Mouse (Mus musculus): Measurements from ENCODE around the gene Dctd. TPM values are rescaled to one million over a fixed set of nuclear protein-coding genes. Genes with fewer than 3 reads are reported as not detected.

Gene Dctd
- 35.5 and 36.6 TPM in 2 replicates for polyA plus RNA-seq (2016; fragmentation: Nextera tagmentation; extraction: Ambion mirVana)

GRCm38 (mm10) chr8:48098792-48099191, at the start of gene Dctd:
TSS of gene Dctd (plus strand) at chr8:48099092.
- Histone ChIP-seq H3K9me3 (replicated peaks) (0 out of 2 replicates have a peak, but pooled peaks cover 9% of the 10 kb centered on the region), H3K27ac (ENCODE audit: poor library complexity, severe bottlenecking) (no peak within 1 kb of the TSS), H3K4me2 (no peak within 1 kb of the TSS), H3K27me3 (replicated peaks) (no peaks in the 10 kb centered on the region; the same call in 1 of the 2 replicates), H3K9ac (no peak within 1 kb of the TSS), H3K4me3 (no peak within 1 kb of the TSS), H3K36me3 (no peaks in the 10 kb centered on the region), H3K4me1 (replicated peaks) (peaks cover 4% of the 10 kb centered on the region; the same call in 1 of the 2 replicates)
- 81% methylated on average over 12 of the region's 12 CpGs for WGBS
- ATAC-seq (ENCODE audit: insufficient number of reproducible peaks, low FRiP score) = no peak

GRCm38 (mm10) chr8:48053611-48054010, 45.3 kb upstream of the Dctd start:
- Histone ChIP-seq H3K4me3 (no peak overlapping the region), H3K27ac (ENCODE audit: poor library complexity, severe bottlenecking) (no peak overlapping the region), H3K9me3 (replicated peaks) (no peaks in the 10 kb centered on the region), H3K4me1 (replicated peaks) (no peaks in the 10 kb centered on the region), H3K9ac (no peak overlapping the region), H3K36me3 (no peaks in the 10 kb centered on the region), H3K4me2 (no peak overlapping the region), H3K27me3 (replicated peaks) (no peaks in the 10 kb centered on the region)
- WGBS = 87% methylated on average over 5 of the region's 5 CpGs
- ATAC-seq (ENCODE audit: insufficient number of reproducible peaks, low FRiP score) = no peak

- WGBS = 82% methylated on average over 5 of the region's 5 CpGs
- Histone ChIP-seq H3K9me3 (replicated peaks) (no peaks in the 10 kb centered on the region), H3K4me3 (no peak overlapping the region), H3K27ac (ENCODE audit: poor library complexity, severe bottlenecking) (no peak overlapping the region), H3K4me2 (no peak overlapping the region), H3K4me1 (replicated peaks) (no peaks in the 10 kb centered on the region), H3K27me3 (replicated peaks) (no peaks in the 10 kb centered on the region), H3K9ac (no peak overlapping the region), H3K36me3 (no peaks in the 10 kb centered on the region)
- no peak for ATAC-seq (ENCODE audit: insufficient number of reproducible peaks, low FRiP score)
Observed at GRCm38 (mm10) chr8:48063526-48064072, 35.3 kb upstream of the Dctd start.

GRCm38 (mm10) chr8:48074149-48074548, 24.7 kb upstream of the Dctd start:
- Histone ChIP-seq H3K4me3 (no peak overlapping the region), H3K9ac (no peak overlapping the region), H3K9me3 (replicated peaks) (0 out of 2 replicates have a peak, but pooled peaks cover 4% of the 10 kb centered on the region), H3K4me2 (no peak overlapping the region), H3K36me3 (no peaks in the 10 kb centered on the region), H3K27ac (ENCODE audit: poor library complexity, severe bottlenecking) (no peak overlapping the region), H3K27me3 (replicated peaks) (no peaks in the 10 kb centered on the region), H3K4me1 (replicated peaks) (no peaks in the 10 kb centered on the region)
- ATAC-seq (ENCODE audit: insufficient number of reproducible peaks, low FRiP score) = no peak
- 84% methylated on average over 2 of the region's 2 CpGs for whole genome bisulfite sequencing

GRCm38 (mm10) chr8:48082343-48082742, 16.5 kb upstream of the Dctd start:
- Histone ChIP-seq H3K27ac (ENCODE audit: poor library complexity, severe bottlenecking) (no peak overlapping the region), H3K9ac (no peak overlapping the region), H3K36me3 (no peaks in the 10 kb centered on the region), H3K4me3 (no peak overlapping the region), H3K4me2 (no peak overlapping the region), H3K9me3 (replicated peaks) (no peaks in the 10 kb centered on the region), H3K4me1 (replicated peaks) (no peaks in the 10 kb centered on the region), H3K27me3 (replicated peaks) (no peaks in the 10 kb centered on the region)
- 72% methylated on average over 10 of the region's 10 CpGs for WGBS
- ATAC-seq (ENCODE audit: insufficient number of reproducible peaks, low FRiP score) = no peak

- no peak for ATAC-seq (ENCODE audit: insufficient number of reproducible peaks, low FRiP score)
- Histone ChIP-seq H3K4me2 (no peak overlapping the region), H3K36me3 (no peaks in the 10 kb centered on the region), H3K4me3 (no peak overlapping the region), H3K9me3 (replicated peaks) (no peaks in the 10 kb centered on the region), H3K27me3 (replicated peaks) (no peaks in the 10 kb centered on the region), H3K9ac (no peak overlapping the region), H3K4me1 (replicated peaks) (no peaks in the 10 kb centered on the region), H3K27ac (ENCODE audit: poor library complexity, severe bottlenecking) (no peak overlapping the region)
- WGBS = 85% methylated on average over 8 of the region's 8 CpGs
Observed at GRCm38 (mm10) chr8:48090661-48091060, 8.2 kb upstream of the Dctd start.

GRCm38 (mm10) chr8:48095378-48095777, 3.5 kb upstream of the Dctd start:
- Histone ChIP-seq H3K27ac (ENCODE audit: poor library complexity, severe bottlenecking) (no peak overlapping the region), H3K27me3 (replicated peaks) (no peaks in the 10 kb centered on the region; the same call in 1 of the 2 replicates), H3K4me1 (replicated peaks) (peaks cover 4% of the 10 kb centered on the region; the same call in 1 of the 2 replicates), H3K4me3 (no peak overlapping the region), H3K4me2 (no peak overlapping the region), H3K9me3 (replicated peaks) (no peaks in the 10 kb centered on the region), H3K36me3 (no peaks in the 10 kb centered on the region), H3K9ac (no peak overlapping the region)
- ATAC-seq (ENCODE audit: insufficient number of reproducible peaks, low FRiP score) = no peak
- 80% methylated on average over 5 of the region's 5 CpGs for WGBS

- peak overlapping the region; percentile 53; the same call in 1 of the 2 replicates for H3K9ac ChIP-seq
- H3K9me3 ChIP-seq (replicated peaks) = no peaks in the 10 kb centered on the region
- H3K27me3 ChIP-seq (replicated peaks) = no peaks in the 10 kb centered on the region; the same call in 1 of the 2 replicates
- peak overlapping the region; percentile 59 for H3K4me2 ChIP-seq
- ATAC-seq (ENCODE audit: insufficient number of reproducible peaks, low FRiP score) = peak; percentile 72
- H3K27ac ChIP-seq (ENCODE audit: poor library complexity, severe bottlenecking) = no peak overlapping the region
- peaks cover 4% of the 10 kb centered on the region; the same call in 1 of the 2 replicates for H3K4me1 ChIP-seq (replicated peaks)
- 0 out of 2 replicates have a peak overlapping the region, but pooled peaks have one; percentile 6 for H3K4me3 ChIP-seq
- no peaks in the 10 kb centered on the region for H3K36me3 ChIP-seq
- WGBS = 13% methylated on average over 21 of the region's 21 CpGs
Observed at GRCm38 (mm10) chr8:48097131-48097794, 1.6 kb upstream of the Dctd start.

- no peak for ATAC-seq (ENCODE audit: insufficient number of reproducible peaks, low FRiP score)
- 73% methylated on average over 13 of the region's 13 CpGs for WGBS
- Histone ChIP-seq H3K4me3 (no peak overlapping the region), H3K9me3 (replicated peaks) (0 out of 2 replicates have a peak, but pooled peaks cover 3% of the 10 kb centered on the region), H3K36me3 (no peaks in the 10 kb centered on the region), H3K27me3 (replicated peaks) (no peaks in the 10 kb centered on the region; the same call in 1 of the 2 replicates), H3K27ac (ENCODE audit: poor library complexity, severe bottlenecking) (no peak overlapping the region), H3K4me2 (no peak overlapping the region), H3K9ac (no peak overlapping the region), H3K4me1 (replicated peaks) (peaks cover 4% of the 10 kb centered on the region; the same call in 1 of the 2 replicates)
Observed at GRCm38 (mm10) chr8:48098081-48098639, 732 bp upstream of the Dctd start.

- H3K36me3 ChIP-seq = no peaks in the 10 kb centered on the region
- peaks cover 15% of the 10 kb centered on the region for H3K9me3 ChIP-seq (replicated peaks)
- peaks cover 4% of the 10 kb centered on the region; the same call in 1 of the 2 replicates for H3K4me1 ChIP-seq (replicated peaks)
- H3K27ac ChIP-seq (ENCODE audit: poor library complexity, severe bottlenecking) = no peak overlapping the region
- H3K27me3 ChIP-seq (replicated peaks) = no peaks in the 10 kb centered on the region; the same call in 1 of the 2 replicates
- 83% methylated on average over 14 of the region's 14 CpGs for WGBS
- no peak overlapping the region for H3K4me3 ChIP-seq
- ATAC-seq (ENCODE audit: insufficient number of reproducible peaks, low FRiP score) = no peak
- H3K4me2 ChIP-seq = no peak overlapping the region
- no peak overlapping the region for H3K9ac ChIP-seq
Observed at GRCm38 (mm10) chr8:48100100-48100787, 1.4 kb downstream of the Dctd start.

All from heart, embryonic 12.5 days (tissue).